Mouse (Mus musculus) CH12.LX (cell line): ENCODE data around the gene Nt5c2.

Experiments
- CTCF ChIP-seq, 2 experiments: IDR thresholded peaks in 1 of 2; conservative IDR thresholded peaks in 1 of 2; 2 replicates each; pipeline ENCODE4 v1.5.1; 2011 to 2012; ENCODE audit warnings: low read depth in 2 of 2, low read length in 2 of 2, improper control_type of control experiment in 1 of 2, inconsistent platforms in 1 of 2, mild to moderate bottlenecking in 1 of 2, moderate library complexity in 1 of 2
- E2F4 ChIP-seq: IDR thresholded peaks from 2 replicates; pipeline ENCODE4 v1.6.1; 2011; ENCODE audit warnings: low read depth, low read length, improper control_type of control experiment; ENCODE audit not compliant: insufficient replicate concordance
- EP300 ChIP-seq: IDR thresholded peaks from 2 replicates; pipeline ENCODE4 v1.6.1; 2011; ENCODE audit warnings: low read length, improper control_type of control experiment
- MAX ChIP-seq: IDR thresholded peaks from 2 replicates; pipeline ENCODE4 v1.6.1; 2011; ENCODE audit warnings: low read length, improper control_type of control experiment
- POLR2A ChIP-seq: IDR thresholded peaks from 2 replicates; pipeline ENCODE4 v1.6.1; 2011; ENCODE audit warnings: low read depth, mild to moderate bottlenecking, improper control_type of control experiment, low read length
- RAD21 ChIP-seq: IDR thresholded peaks from 2 replicates; pipeline ENCODE4 v1.6.1; 2011; ENCODE audit warnings: low read depth, mild to moderate bottlenecking, low read length, improper control_type of control experiment, moderate library complexity
- SIN3A ChIP-seq: IDR thresholded peaks from 2 replicates; pipeline ENCODE4 v1.6.1; 2012; ENCODE audit warnings: low read length, improper control_type of control experiment, inconsistent platforms
- SMC3 ChIP-seq: IDR thresholded peaks from 2 replicates; pipeline ENCODE4 v1.6.1; 2011; ENCODE audit warnings: low read depth, low read length, improper control_type of control experiment
- TCF12 ChIP-seq: IDR thresholded peaks from 2 replicates; pipeline ENCODE4 v1.6.1; 2014; ENCODE audit warnings: low read depth, mild to moderate bottlenecking, inconsistent platforms, low read length, improper control_type of control experiment
- ZC3H11A ChIP-seq: IDR thresholded peaks from 2 replicates; pipeline ENCODE4 v1.6.1; 2012; ENCODE audit warnings: low read depth, mild to moderate bottlenecking, inconsistent platforms, low read length, improper control_type of control experiment
- ZMIZ1 ChIP-seq: IDR thresholded peaks from 2 replicates; pipeline ENCODE4 v1.6.1; 2012; ENCODE audit warnings: low read depth, mild to moderate bottlenecking, inconsistent platforms, low read length, improper control_type of control experiment

- TF ChIP-seq TCF12 (no peak), MAX (no peak), EP300 (no peak), POLR2A (no peak), CTCF (conservative IDR thresholded peaks at IDR 0.05 in 1 of 2, IDR thresholded peaks at IDR 0.05 in 1 of 2; ENCODE audit: low read depth in 2 of 2, low read length in 2 of 2) (no peak), SIN3A (no peak), SMC3 (no peak), ZC3H11A (no peak), ZMIZ1 (no peak), E2F4 (no peak), RAD21 (no peak)
These were observed 171.9 kb downstream of the Nt5c2 start for GRCm38 (mm10) chr19:46843030-46843429.
